Mouse (Mus musculus) liver, embryonic 12.5 days (tissue): ENCODE results near the gene Lgr6. TPM values are rescaled to one million over a fixed set of nuclear protein-coding genes. Genes with fewer than 3 reads are reported as not detected.

Experiments
- ATAC-seq: fragments of 200-750 bp; cut with Nextera tagmentation; 2 replicates; pipeline ENCODE4 v1.8.0; 2017; ENCODE audit warnings: moderate number of reproducible peaks, mild to moderate bottlenecking, moderate library complexity
- H3K27ac ChIP-seq: fragments of 300-500 bp; sonication (generic); 2 replicates; pipeline ENCODE4 v1.5.1; 2016; ENCODE audit warnings: mild to moderate bottlenecking
- H3K27me3 ChIP-seq: fragments of 300-500 bp; sonication (generic); replicated peaks from 2 replicates; pipeline ENCODE4 v1.6.1; 2016; ENCODE audit warnings: mild to moderate bottlenecking, moderate library complexity
- H3K36me3 ChIP-seq: fragments of 300-500 bp; sonication (generic); 2 replicates; pipeline ENCODE4 v1.6.1; 2016; ENCODE audit warnings: mild to moderate bottlenecking, moderate library complexity
- H3K4me1 ChIP-seq: fragments of 300-500 bp; sonication (generic); 2 replicates; pipeline ENCODE4 v1.6.1; 2016
- H3K4me2 ChIP-seq: fragments of 300-500 bp; sonication (generic); 2 replicates; pipeline ENCODE4 v1.6.1; 2016; ENCODE audit warnings: mild to moderate bottlenecking, moderate library complexity
- H3K4me3 ChIP-seq: fragments of 300-500 bp; sonication (generic); 2 replicates; pipeline ENCODE4 v1.5.1; 2016; ENCODE audit warnings: mild to moderate bottlenecking, moderate library complexity
- H3K9ac ChIP-seq: fragments of 300-500 bp; sonication (generic); 2 replicates; pipeline ENCODE4 v1.6.1; 2016; ENCODE audit warnings: mild to moderate bottlenecking, moderate library complexity
- H3K9me3 ChIP-seq: fragments of 300-500 bp; sonication (generic); replicated peaks from 2 replicates; pipeline ENCODE4 v1.6.1; 2016; ENCODE audit warnings: mild to moderate bottlenecking, moderate library complexity
- WGBS: fragments of 180-500 bp; shearing (Covaris S2); methylation state at CpG from one replicate; pipeline ENCODE4 v1.1.7; 2016; ENCODE audit not compliant: insufficient replicate concordance; 5-methylcytosine and 5-hydroxymethylcytosine counted together
- polyA plus RNA-seq: library from polyadenylated mRNA; unstranded; fragments of >200 nt; fragmentation: Nextera tagmentation; extraction: Ambion mirVana; gene quantifications from 2 replicates; pipeline ENCODE4 v1.2.1, GENCODE M21; 2016

Lgr6 gene
- polyA plus RNA-seq, 1 experiment from 2014 or later: 0.30 TPM

GRCm38 (mm10) chr1:135136500-135136899, 31.4 kb upstream of the Lgr6 start:
- Histone ChIP-seq H3K9ac (no peak overlapping the region), H3K27me3 (no peaks in the 10 kb centered on the region), H3K4me3 (no peak overlapping the region), H3K4me1 (peaks cover 47% of the 10 kb centered on the region), H3K4me2 (no peak overlapping the region), H3K9me3 (no peaks in the 10 kb centered on the region), H3K27ac (no peak overlapping the region), H3K36me3 (peaks cover 32% of the 10 kb centered on the region)
- no peak for ATAC-seq
- WGBS: 8% methylated on average over 1 of the region's 1 CpGs

GRCm38 (mm10) chr1:135135111-135135787, 30.2 kb upstream of the Lgr6 start:
- Histone ChIP-seq H3K9ac (no peak overlapping the region), H3K4me2 (peak overlapping the region; percentile 66), H3K27me3 (no peaks in the 10 kb centered on the region), H3K27ac (no peak overlapping the region; the same call in 1 of the 2 replicates), H3K9me3 (no peaks in the 10 kb centered on the region), H3K4me3 (no peak overlapping the region), H3K36me3 (peaks cover 23% of the 10 kb centered on the region), H3K4me1 (peaks cover 58% of the 10 kb centered on the region)
- ATAC-seq: no peak
- WGBS: 65% methylated on average over 8 of the region's 8 CpGs

- H3K9me3 ChIP-seq: no peaks in the 10 kb centered on the region
- H3K4me2 ChIP-seq: peak overlapping the region; percentile 66
- peak overlapping the region; percentile 38 for H3K4me3 ChIP-seq
- peak overlapping the region; percentile 58 for H3K9ac ChIP-seq
- peaks cover 12% of the 10 kb centered on the region for H3K36me3 ChIP-seq
- peaks cover 71% of the 10 kb centered on the region for H3K4me1 ChIP-seq
- peak overlapping the region; percentile 72 for H3K27ac ChIP-seq
- WGBS: 22% methylated on average over 10 of the region's 10 CpGs
- peaks cover 11% of the 10 kb centered on the region for H3K27me3 ChIP-seq
- ATAC-seq: 0 out of 2 replicates have a peak, but pooled peaks have one; percentile 22
Measured at GRCm38 (mm10) chr1:135133678-135134435, 28.8 kb upstream of the Lgr6 start.

- Histone ChIP-seq H3K27me3 (peaks cover 19% of the 10 kb centered on the region), H3K36me3 (peaks cover 12% of the 10 kb centered on the region), H3K9ac (peak overlapping the region; percentile 58), H3K27ac (peak overlapping the region; percentile 72), H3K4me1 (peaks cover 79% of the 10 kb centered on the region), H3K4me2 (peak overlapping the region; percentile 66), H3K9me3 (no peaks in the 10 kb centered on the region), H3K4me3 (peak overlapping the region; percentile 38)
- 8% methylated on average over 9 of the region's 9 CpGs for WGBS
- peak; percentile 53 for ATAC-seq
Measured at GRCm38 (mm10) chr1:135132893-135133369, 27.9 kb upstream of the Lgr6 start.

- Histone ChIP-seq H3K27ac (peak within 1 kb of the TSS; percentile 72), H3K4me1 (peaks cover 78% of the 10 kb centered on the region), H3K9ac (peak within 1 kb of the TSS; percentile 58), H3K4me2 (peak within 1 kb of the TSS; percentile 66), H3K4me3 (peak within 1 kb of the TSS; percentile 38), H3K27me3 (peaks cover 23% of the 10 kb centered on the region), H3K9me3 (no peaks in the 10 kb centered on the region), H3K36me3 (peaks cover 9% of the 10 kb centered on the region)
- 3% methylated on average over 10 of the region's 10 CpGs for WGBS
- peak; percentile 77 for ATAC-seq
Measured at GRCm38 (mm10) chr1:135132473-135132872, 27.4 kb upstream of the Lgr6 start, which contains the start of gene Ptpn7. Ptpn7 (plus strand) TSS chr1:135132700.

- Histone ChIP-seq H3K9ac (peak overlapping the region; percentile 58; the same call in 1 of the 2 replicates), H3K27me3 (peaks cover 27% of the 10 kb centered on the region), H3K4me1 (peaks cover 71% of the 10 kb centered on the region), H3K4me3 (0 out of 2 replicates have a peak overlapping the region, but pooled peaks have one; percentile 8), H3K27ac (peak overlapping the region; percentile 72), H3K36me3 (0 out of 2 replicates have a peak, but pooled peaks cover under 1% of the 10 kb centered on the region), H3K9me3 (no peaks in the 10 kb centered on the region), H3K4me2 (peak overlapping the region; percentile 66)
- 15% methylated on average over 8 of the region's 8 CpGs for WGBS
- ATAC-seq: no peak
Measured at GRCm38 (mm10) chr1:135131560-135131959, 26.5 kb upstream of the Lgr6 start.

- Histone ChIP-seq H3K4me2 (peak overlapping the region; percentile 66), H3K27me3 (peaks cover 27% of the 10 kb centered on the region), H3K4me3 (0 out of 2 replicates have a peak overlapping the region, but pooled peaks have one; percentile 8), H3K27ac (peak overlapping the region; percentile 72), H3K9me3 (no peaks in the 10 kb centered on the region), H3K4me1 (peaks cover 71% of the 10 kb centered on the region), H3K36me3 (no peaks in the 10 kb centered on the region), H3K9ac (peak overlapping the region; percentile 58; the same call in 1 of the 2 replicates)
- 9% methylated on average over 6 of the region's 6 CpGs for WGBS
- peak; percentile 42; the same call in 1 of the 2 replicates for ATAC-seq
Measured at GRCm38 (mm10) chr1:135131034-135131433, 26.0 kb upstream of the Lgr6 start.

- Histone ChIP-seq H3K4me1 (peaks cover 71% of the 10 kb centered on the region), H3K27ac (no peak overlapping the region), H3K4me3 (0 out of 2 replicates have a peak overlapping the region, but pooled peaks have one; percentile 8), H3K9me3 (no peaks in the 10 kb centered on the region), H3K27me3 (peaks cover 27% of the 10 kb centered on the region), H3K36me3 (no peaks in the 10 kb centered on the region), H3K4me2 (peak overlapping the region; percentile 66), H3K9ac (no peak overlapping the region)
- 23% methylated on average over 2 of the region's 2 CpGs for WGBS
- ATAC-seq: no peak
Measured at GRCm38 (mm10) chr1:135130376-135131018, 25.4 kb upstream of the Lgr6 start.

GRCm38 (mm10) chr1:135129543-135130183, 24.6 kb upstream of the Lgr6 start:
- H3K4me2 ChIP-seq: no peak overlapping the region
- H3K27ac ChIP-seq: no peak overlapping the region
- WGBS: 73% methylated on average over 9 of the region's 9 CpGs
- H3K9me3 ChIP-seq: no peaks in the 10 kb centered on the region
- no peak overlapping the region for H3K4me3 ChIP-seq
- peaks cover 27% of the 10 kb centered on the region for H3K27me3 ChIP-seq
- H3K36me3 ChIP-seq: no peaks in the 10 kb centered on the region
- no peak overlapping the region for H3K9ac ChIP-seq
- no peak for ATAC-seq
- H3K4me1 ChIP-seq: peaks cover 70% of the 10 kb centered on the region

- H3K9me3 ChIP-seq: no peaks in the 10 kb centered on the region
- H3K27ac ChIP-seq: no peak overlapping the region
- H3K36me3 ChIP-seq: no peaks in the 10 kb centered on the region
- ATAC-seq: no peak
- H3K27me3 ChIP-seq: peaks cover 27% of the 10 kb centered on the region
- no peak overlapping the region for H3K4me3 ChIP-seq
- 14% methylated on average over 9 of the region's 9 CpGs for WGBS
- H3K9ac ChIP-seq: no peak overlapping the region
- peaks cover 67% of the 10 kb centered on the region for H3K4me1 ChIP-seq
- H3K4me2 ChIP-seq: no peak overlapping the region
Measured at GRCm38 (mm10) chr1:135128986-135129385, 23.9 kb upstream of the Lgr6 start.

GRCm38 (mm10) chr1:135128011-135128441, 22.9 kb upstream of the Lgr6 start:
- Histone ChIP-seq H3K4me3 (no peak overlapping the region), H3K4me2 (no peak overlapping the region), H3K36me3 (no peaks in the 10 kb centered on the region), H3K9ac (no peak overlapping the region), H3K4me1 (peaks cover 57% of the 10 kb centered on the region), H3K27ac (no peak overlapping the region), H3K9me3 (no peaks in the 10 kb centered on the region), H3K27me3 (peaks cover 27% of the 10 kb centered on the region)
- ATAC-seq: no peak
- 46% methylated on average over 6 of the region's 6 CpGs for WGBS
